Comparison of ENCODE assay signal across 25 mouse cellular contexts in the genomic region with DNA sequence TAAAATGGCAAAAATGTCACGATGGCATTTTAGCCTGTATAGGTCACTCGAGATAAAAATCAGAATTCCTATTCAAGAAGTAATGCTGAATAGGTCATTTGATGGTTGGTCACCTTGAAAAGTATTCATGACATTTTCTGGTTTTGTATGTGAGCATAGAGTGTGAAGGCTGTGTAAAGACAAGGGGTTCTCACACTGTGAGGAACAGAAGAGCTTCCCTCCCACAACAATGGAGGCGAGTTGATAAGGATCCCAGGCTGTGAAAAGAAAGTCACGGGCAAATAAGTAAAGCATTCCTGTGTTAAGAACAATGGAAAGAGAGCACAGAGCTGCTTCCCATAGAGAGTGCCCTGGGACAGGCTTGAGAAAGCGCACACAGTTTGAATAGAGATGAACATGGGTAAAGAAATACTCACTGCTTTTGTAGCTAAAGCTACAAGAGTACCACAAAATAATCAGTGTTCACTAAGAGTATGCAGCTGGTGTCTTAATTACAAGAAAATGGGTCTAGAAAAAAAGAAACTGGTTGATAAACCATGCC.
DNase-seq lines count a peak whose midpoint lies in the region; ATAC-seq lines count a peak whose summit lies in the region.
"Had no signal": no experiment of that assay in that cellular context is flagged by ENCODE, and none has a peak within 500 bp of the region (broad histone marks: within the 10 kb centered on the region; RNA-seq: fewer than 3 reads in every experiment).

No protein-coding gene starts in this region.

- no peak overlapping the region for H3K9ac ChIP-seq in hindbrain, embryonic 11.5 days (ENCODE audit: low read depth, low read length)
- no peak overlapping the region for H3K9ac ChIP-seq in hindbrain, embryonic 13.5 days
- H3K9ac ChIP-seq: embryonic facial prominence, embryonic 12.5 days; limb, embryonic 12.5 days; liver, postnatal 0 days; neural tube, embryonic 12.5 days had no signal

- no peaks in the 10 kb centered on the region for H3K36me3 ChIP-seq in hindbrain, embryonic 11.5 days (ENCODE audit: control insufficient read depth, insufficient read depth, low read length)
- no peaks in the 10 kb centered on the region for H3K36me3 ChIP-seq in hindbrain, embryonic 13.5 days
- H3K36me3 ChIP-seq: embryonic facial prominence, embryonic 12.5 days; limb, embryonic 12.5 days; neural tube, embryonic 12.5 days had no signal

- H3K27me3 ChIP-seq in hindbrain, embryonic 11.5 days (ENCODE audit: control insufficient read depth, insufficient read depth, low read length): no peaks in the 10 kb centered on the region
- H3K27me3 ChIP-seq in hindbrain, embryonic 13.5 days: no peaks in the 10 kb centered on the region
- H3K27me3 ChIP-seq: embryonic facial prominence, embryonic 12.5 days; limb, embryonic 12.5 days; neural tube, embryonic 12.5 days had no signal

- H3K4me3 ChIP-seq in hindbrain, embryonic 11.5 days (ENCODE audit: low read depth, low read length): no peak overlapping the region
- no peak overlapping the region for H3K4me3 ChIP-seq in hindbrain, embryonic 13.5 days
- H3K4me3 ChIP-seq: embryonic facial prominence, embryonic 12.5 days; limb, embryonic 12.5 days; neural tube, embryonic 12.5 days had no signal

- H3K27ac ChIP-seq in hindbrain, embryonic 11.5 days (ENCODE audit: low read depth, low read length): no peak overlapping the region
- no peak overlapping the region for H3K27ac ChIP-seq in hindbrain, embryonic 13.5 days
- H3K27ac ChIP-seq: embryonic facial prominence, embryonic 12.5 days; kidney, postnatal 0 days; limb, embryonic 12.5 days; neural tube, embryonic 12.5 days had no signal

- no peaks in the 10 kb centered on the region for H3K9me3 ChIP-seq in hindbrain, embryonic 11.5 days (ENCODE audit: control insufficient read depth, low read length)
- no peaks in the 10 kb centered on the region for H3K9me3 ChIP-seq in hindbrain, embryonic 13.5 days
- H3K9me3 ChIP-seq: embryonic facial prominence, embryonic 12.5 days; limb, embryonic 12.5 days; neural tube, embryonic 12.5 days had no signal

- 16% methylated on average over 5 of the region's 5 CpGs for WGBS in hindbrain, embryonic 11.5 days
- 5% methylated on average over 5 of the region's 5 CpGs for WGBS in hindbrain, embryonic 13.5 days

- peak; percentile 86 for ATAC-seq in hindbrain, embryonic 11.5 days (ENCODE audit: low FRiP score)
- ATAC-seq in hindbrain, embryonic 13.5 days (ENCODE audit: low FRiP score): no peak
- ATAC-seq in erythroid progenitor cell, adult 5-6 weeks (replicated peaks; ENCODE audit: low FRiP score, poor library complexity, severe bottlenecking): no peak
- ATAC-seq: forebrain, embryonic 14.5 days; liver, postnatal 0 days had no signal

- DNase-seq in hindbrain, embryonic 11.5 days (ENCODE audit: low spot score): peak; percentile 32
- peak; percentile 1 for DNase-seq in retina, postnatal 1 day
- DNase-seq in retina, embryonic 14.5 days (ENCODE audit: low spot score): no peak
- peak; percentile 26 for DNase-seq in embryo, embryonic 11 days
- DNase-seq in layer of hippocampus, postnatal 36 days: no peak
- DNase-seq: adrenal gland, postnatal 14 days; cerebellum, adult 2 months; cerebellum, postnatal 25 days; gastrocnemius, postnatal 10 days; heart, adult 11 months; kidney, adult 2 months; liver, postnatal 0 days; lung, postnatal 10 days; right cerebral cortex, adult 18-20 months; right cerebral cortex, postnatal 4 days; thymus, postnatal 25 days had no signal

- H3K4me2 ChIP-seq in hindbrain, embryonic 11.5 days (replicated peaks; ENCODE audit: low read depth, low read length): no peak overlapping the region
- H3K4me2 ChIP-seq in hindbrain, embryonic 13.5 days: no peak overlapping the region
- H3K4me2 ChIP-seq: embryonic facial prominence, embryonic 12.5 days; heart, embryonic 11.5 days; limb, embryonic 12.5 days; liver, embryonic 11.5 days; neural tube, embryonic 12.5 days had no signal

- no peaks in the 10 kb centered on the region for H3K4me1 ChIP-seq in hindbrain, embryonic 11.5 days (replicated peaks; ENCODE audit: control insufficient read depth, insufficient read depth, low read length)
- no peaks in the 10 kb centered on the region for H3K4me1 ChIP-seq in hindbrain, embryonic 13.5 days (replicated peaks)
- H3K4me1 ChIP-seq: embryonic facial prominence, embryonic 12.5 days; limb, embryonic 12.5 days; neural tube, embryonic 12.5 days had no signal

Comparison
In these comparisons a context has a peak if more than half of its experiments do, and no peak if none do; other contexts are left out.
1. DNase-seq: peak in hindbrain, embryonic 11.5 days (single experiment), retina, postnatal 1 day (single experiment) and embryo, embryonic 11 days (single experiment); none in retina, embryonic 14.5 days (single experiment) and layer of hippocampus, postnatal 36 days (0 of 2).